Mouse (Mus musculus) gastrocnemius, adult 2 months (tissue): ENCODE measurements around the gene Dab1. TPM values are rescaled to one million over a fixed set of nuclear protein-coding genes. Genes with fewer than 3 reads are reported as not detected.

Experiments
- DNase-seq: peaks from one replicate; pipeline ENCODE4 v3.0.0; 2022
- H3K27ac ChIP-seq: fragments of 200-600 bp; 2 replicates; pipeline ENCODE4 v1.8.1; 2022; ENCODE audit warnings: mild to moderate bottlenecking
- H3K4me3 ChIP-seq: fragments of 200-600 bp; 2 replicates; pipeline ENCODE4 v1.8.1; 2022; ENCODE audit warnings: mild to moderate bottlenecking, moderate library complexity
- CTCF ChIP-seq: fragments of 200-600 bp; IDR thresholded peaks from 2 replicates; pipeline ENCODE4 v1.8.1; 2022; ENCODE audit warnings: antibody characterized with exemption, mild to moderate bottlenecking, moderate library complexity
- intact Hi-C: fragments of 180-260 bp; cut with DNase I; formaldehyde crosslinking; loops from one replicate; pipeline ENCODE4 v1.15.1; 2025
- total RNA-seq, 2 experiments: library from RNA; stranded (reverse); gene quantifications; 2 replicates each; pipeline ENCODE4 v1.2.3; 2021

The Dab1 gene
- total RNA-seq, 2 experiments from 2014 or later: 0.05 to 0.25 TPM

DNA sequence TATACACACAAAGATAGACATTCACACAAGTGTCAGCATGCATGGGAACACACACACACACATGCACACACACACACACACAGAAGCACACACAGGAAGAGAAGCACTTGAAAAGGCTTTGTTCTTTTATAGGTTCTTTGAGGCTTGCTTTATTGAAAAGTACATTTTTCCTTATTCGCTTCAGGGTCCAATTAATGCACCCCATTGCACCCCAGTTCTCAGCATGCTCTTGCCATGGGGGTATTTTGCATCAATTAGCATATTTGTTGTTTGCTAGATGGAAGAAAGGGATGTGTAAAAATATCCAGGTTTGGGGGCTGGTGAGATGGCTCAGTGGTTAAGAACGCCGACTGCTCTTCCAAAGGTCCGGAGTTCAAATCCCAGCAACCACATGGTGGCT lies 1025.7 kb downstream of the Dab1 start:
- Histone ChIP-seq H3K4me3 (no peak overlapping the region), H3K27ac (no peak overlapping the region)
- TF ChIP-seq CTCF: no peak
- DNase-seq: no peak
- intact Hi-C loops: no loop called here

DNA sequence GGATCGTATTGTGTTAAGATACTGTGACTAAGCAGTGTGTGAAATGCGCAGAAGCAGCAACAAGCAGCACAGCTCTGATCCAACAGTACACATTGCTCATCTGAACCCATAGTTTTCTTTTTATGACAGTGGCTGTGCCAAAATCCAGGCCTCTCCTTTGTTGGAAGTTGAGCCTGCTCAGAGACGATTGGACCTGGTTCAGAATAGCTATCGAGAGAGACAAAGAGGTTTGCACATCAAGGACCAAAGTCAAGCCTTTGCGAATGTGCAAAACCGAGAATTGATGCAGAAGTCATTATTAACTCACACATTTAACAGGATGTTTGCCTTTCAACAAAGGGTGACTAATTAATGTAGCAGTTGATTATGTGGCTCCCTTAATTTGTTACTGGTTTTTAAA lies 1032.6 kb downstream of the Dab1 start:
- intact Hi-C loops: no loop called here

DNA sequence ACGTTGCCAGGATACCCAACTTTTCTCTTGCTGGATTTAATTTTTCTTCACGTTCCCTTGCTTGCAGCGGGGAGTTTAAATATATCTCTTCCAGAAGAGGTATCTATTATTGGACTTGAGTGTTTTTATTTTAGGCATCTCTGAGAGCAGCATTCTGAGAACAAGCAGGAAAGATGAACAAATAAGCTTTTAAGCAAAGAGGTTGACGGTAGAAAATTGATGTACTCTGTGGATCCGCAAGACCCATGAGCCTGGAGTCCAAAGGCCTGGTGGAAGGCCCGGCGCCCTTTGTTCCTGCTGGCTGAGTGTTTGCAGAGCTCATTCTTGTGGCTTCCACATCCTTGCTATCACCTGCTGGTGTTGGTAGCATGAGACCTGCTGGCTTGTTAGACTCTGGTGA lies 1037.6 kb downstream of the Dab1 start:
- no peak for TF ChIP-seq CTCF
- no peak overlapping the region for H3K27ac ChIP-seq
- H3K4me3 ChIP-seq: no peak overlapping the region
- intact Hi-C loops: no loop called here
- no peak for DNase-seq

More for the DNA sequence above, 1032.6 kb downstream of the Dab1 start:
- no peak for TF ChIP-seq CTCF
- no peak for DNase-seq
- Histone ChIP-seq H3K27ac (no peak overlapping the region), H3K4me3 (no peak overlapping the region)

DNA sequence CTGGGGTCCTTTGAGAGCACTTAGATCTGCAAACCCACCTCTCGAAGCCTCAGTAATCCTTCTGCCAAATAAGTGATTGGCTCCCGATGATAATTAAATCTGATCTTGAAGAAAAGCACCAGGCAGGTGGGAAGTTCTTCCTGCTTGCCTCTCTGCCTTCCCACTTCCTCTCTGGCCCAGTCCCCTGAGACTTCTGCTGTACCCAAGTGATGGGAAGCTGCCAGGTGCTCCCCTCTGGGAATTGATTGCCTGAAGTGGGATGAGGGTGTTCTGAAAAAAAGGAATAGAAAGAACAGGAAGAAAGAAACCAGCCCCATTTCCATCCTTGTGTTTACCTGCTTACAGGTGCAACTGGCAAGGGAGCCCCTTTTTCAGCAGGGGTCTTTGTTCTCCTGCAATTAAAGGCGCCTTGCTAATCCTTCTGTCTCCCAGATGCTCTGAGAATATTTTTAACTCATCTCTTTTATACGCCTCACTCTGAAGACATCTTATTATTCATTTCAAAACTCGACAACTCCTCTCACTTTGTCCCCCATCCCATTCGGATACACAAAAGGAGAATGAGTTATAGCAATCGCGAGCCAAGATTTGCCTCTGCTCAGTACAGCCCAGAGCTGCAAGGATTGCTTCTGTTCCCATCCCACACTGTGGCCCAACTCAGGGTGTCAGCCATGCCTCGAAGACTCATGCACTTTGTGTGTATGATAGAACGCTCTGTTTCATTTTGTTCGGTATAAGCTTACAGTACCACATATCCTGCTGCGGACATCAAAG lies 1043.9 kb downstream of the Dab1 start:
- Histone ChIP-seq H3K4me3 (no peak overlapping the region), H3K27ac (no peak overlapping the region)
- TF ChIP-seq CTCF: no peak
- intact Hi-C loops: no loop called here
- DNase-seq: no peak

DNA sequence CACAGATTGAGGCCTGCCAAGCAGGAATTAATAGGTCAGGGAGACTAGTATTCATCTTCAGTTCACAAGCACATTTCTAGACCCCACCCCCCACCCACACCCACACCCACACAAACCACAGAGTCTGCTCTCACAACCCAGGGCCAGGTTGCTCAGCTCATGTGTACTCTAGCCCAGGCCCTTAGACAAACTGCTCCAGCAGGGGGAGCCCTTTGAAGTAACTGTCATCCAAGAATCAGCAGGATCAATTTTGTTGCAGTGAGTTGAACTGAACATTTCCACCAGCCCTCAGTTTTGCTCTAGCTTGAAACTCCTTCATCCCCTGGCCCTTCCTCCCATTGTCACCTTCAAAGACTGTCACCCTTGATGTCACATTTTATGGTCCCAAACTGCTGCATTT lies 1046.4 kb downstream of the Dab1 start:
- no peak overlapping the region for H3K27ac ChIP-seq
- intact Hi-C loops: loop anchor here (5.0 kb wide), 1 partner anchor 227 kb away; no protein-coding TSS in a partner anchor
- no peak overlapping the region for H3K4me3 ChIP-seq
- peak; percentile 48 for TF ChIP-seq CTCF
- peak; percentile 53 for DNase-seq

DNA sequence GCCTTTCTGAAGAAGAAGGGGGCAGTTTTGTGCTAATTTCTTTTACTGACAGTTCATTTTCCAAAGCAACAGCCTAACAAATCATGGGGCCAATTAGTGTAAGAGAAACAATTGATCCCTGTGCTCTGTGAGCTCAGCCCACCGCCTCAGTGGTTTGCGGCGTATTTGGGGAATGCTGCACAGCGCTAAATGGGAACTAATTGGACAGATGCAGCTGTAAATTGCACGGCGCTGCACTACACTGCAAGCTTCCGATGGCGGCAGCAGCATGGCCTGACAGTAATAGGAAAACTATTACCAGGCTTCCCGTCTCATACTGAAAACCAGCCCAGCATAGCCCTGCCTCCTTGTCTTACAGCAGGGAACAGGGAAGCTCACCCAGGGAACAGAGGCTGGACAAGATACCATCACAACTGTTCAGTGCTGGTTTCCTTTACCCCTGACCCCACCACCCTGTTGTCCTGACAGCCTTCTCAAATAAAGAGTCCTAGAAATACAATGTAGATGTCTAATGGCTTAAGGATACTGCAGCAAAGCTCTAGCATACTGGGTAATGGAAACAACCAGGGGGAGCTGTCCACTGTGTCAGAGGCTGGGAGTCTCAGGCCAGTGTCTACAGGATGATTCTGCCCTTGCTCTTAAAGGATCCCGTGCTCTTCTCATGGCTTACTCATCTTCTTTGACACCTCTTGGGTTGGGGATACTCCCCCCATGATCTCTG lies 1047.8 kb downstream of the Dab1 start:
- Histone ChIP-seq H3K4me3 (no peak overlapping the region), H3K27ac (no peak overlapping the region)
- intact Hi-C loops: loop anchor here (5.0 kb wide), 1 partner anchor 225 kb away; no protein-coding TSS in a partner anchor
- TF ChIP-seq CTCF: no peak
- DNase-seq: no peak

DNA sequence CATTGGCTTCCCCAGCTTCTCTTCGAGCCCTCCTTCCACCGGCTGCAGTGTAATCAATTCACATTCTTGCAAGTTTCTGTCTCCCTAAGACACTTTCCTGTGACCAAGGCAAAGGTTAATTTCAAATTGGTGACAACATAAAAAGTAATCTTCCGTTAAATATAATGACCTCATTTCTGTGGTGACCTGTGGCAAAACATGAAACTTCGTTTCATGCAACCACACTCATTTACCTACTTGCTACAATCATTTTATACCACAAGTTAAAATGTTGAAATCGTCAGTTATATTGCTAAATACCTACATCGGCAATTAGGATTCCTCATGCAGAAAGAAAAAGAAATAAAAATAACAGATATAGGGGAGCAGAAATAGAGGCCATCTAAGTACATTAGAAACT lies 1048.9 kb downstream of the Dab1 start:
- intact Hi-C loops: loop anchor here (5.0 kb wide), 1 partner anchor 224 kb away; no protein-coding TSS in a partner anchor
- no peak overlapping the region for H3K4me3 ChIP-seq
- no peak overlapping the region for H3K27ac ChIP-seq
- no peak for TF ChIP-seq CTCF
- no peak for DNase-seq

DNA sequence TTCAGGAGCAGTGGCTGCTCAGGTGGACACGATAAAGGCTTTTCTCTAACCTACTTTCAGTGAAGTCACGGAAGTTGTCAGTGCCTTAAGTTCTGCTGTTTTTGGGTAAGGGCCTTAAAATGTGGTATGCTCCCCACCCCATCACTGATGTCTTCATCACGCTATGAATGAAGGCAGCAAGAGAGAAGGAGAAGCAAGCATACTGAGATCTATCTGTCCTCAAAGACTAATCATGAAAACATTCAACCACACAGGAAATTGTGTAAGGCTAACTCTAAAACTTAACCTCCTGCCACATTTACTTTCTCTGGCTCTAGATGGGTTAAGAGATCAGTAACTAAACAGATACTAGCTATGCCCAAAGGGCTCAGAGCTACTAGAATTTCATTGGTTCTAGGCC lies 1050.2 kb downstream of the Dab1 start:
- DNase-seq: no peak
- intact Hi-C loops: loop anchor here (5.0 kb wide), 1 partner anchor 223 kb away; no protein-coding TSS in a partner anchor
- TF ChIP-seq CTCF: no peak
- no peak overlapping the region for H3K4me3 ChIP-seq
- no peak overlapping the region for H3K27ac ChIP-seq

DNA sequence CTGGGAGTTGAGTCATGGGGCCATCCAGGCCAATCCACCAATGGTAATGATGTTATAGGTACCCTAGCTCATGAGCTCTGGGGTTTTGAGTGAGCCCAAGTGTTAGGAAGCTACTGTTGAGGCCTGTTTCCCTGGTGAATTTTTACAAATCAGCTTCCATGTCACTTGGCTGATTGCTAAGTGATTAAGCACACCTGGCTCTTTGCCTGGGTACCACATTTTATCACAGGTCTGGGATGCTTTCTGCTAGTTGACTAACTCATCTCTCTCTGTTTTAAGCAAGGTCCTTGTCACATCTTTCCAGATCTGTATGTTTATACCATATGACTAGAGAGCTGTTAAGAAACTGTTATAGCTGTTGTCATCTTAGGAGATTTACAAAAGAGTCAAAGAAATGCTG lies 1051.6 kb downstream of the Dab1 start:
- no peak for DNase-seq
- Histone ChIP-seq H3K27ac (no peak overlapping the region), H3K4me3 (no peak overlapping the region)
- TF ChIP-seq CTCF: no peak
- intact Hi-C loops: no loop called here

DNA sequence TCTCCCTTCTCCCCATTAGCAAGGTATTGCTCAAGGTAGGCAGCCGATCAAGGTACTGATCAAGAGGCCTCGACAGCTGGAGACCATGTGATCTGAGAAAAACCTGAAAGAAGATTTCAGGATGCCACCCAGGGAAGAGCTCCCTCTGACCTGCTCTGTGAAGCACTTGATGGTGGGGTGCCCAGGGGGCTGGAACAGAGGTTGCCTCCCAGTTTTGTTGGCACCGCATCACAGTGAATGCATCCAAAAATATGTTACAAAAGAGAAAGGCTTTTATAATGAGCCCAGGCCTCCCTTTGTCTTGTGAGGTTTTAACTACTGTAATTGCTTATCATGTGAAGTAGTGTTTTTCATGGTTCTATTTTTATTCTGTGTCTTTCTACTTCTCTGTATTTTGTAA lies 1054.2 kb downstream of the Dab1 start:
- TF ChIP-seq CTCF: no peak
- DNase-seq: no peak
- Histone ChIP-seq H3K27ac (no peak overlapping the region), H3K4me3 (no peak overlapping the region)
- intact Hi-C loops: no loop called here

DNA sequence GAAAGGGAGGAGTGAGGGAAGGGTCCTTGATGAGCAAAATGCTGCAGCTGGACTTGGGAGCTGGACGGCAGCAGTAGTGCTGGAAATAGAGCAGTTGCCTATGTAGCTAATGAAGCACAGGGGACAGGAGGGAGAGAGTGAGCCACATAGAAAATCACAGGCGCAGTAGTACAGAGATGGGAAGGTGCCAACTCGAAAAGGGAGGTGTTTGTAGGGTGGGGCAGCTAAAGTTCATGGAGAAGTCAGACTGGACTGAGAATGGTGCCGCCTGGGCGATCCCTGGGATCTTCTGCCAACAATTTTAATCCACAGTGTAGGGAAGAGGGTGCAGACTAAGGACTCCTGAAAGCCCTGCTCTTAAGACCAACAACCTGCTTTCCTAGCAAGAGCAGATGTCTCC lies 1055.5 kb downstream of the Dab1 start:
- DNase-seq: no peak
- no peak overlapping the region for H3K27ac ChIP-seq
- intact Hi-C loops: no loop called here
- no peak overlapping the region for H3K4me3 ChIP-seq
- TF ChIP-seq CTCF: no peak

DNA sequence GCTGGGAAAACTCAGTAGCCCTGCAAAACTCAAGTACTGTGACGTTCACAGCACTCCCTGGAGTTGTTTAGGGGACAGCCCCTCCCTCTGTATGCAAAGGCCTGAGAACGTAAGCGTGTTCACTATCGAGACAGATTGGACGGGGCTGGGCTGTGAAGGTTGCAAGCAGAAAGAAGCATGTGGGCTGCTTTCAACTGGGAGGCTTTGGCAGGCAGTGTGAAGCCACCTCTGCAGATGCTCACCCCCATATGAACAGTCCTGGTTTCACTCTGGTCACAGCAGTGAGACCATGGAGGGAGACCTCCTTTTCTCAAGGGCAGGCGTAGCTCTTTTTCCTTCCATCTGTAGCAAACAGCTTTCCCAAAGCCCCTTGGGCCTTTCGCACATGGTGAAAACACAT lies 1059.1 kb downstream of the Dab1 start:
- H3K4me3 ChIP-seq: no peak overlapping the region
- no peak overlapping the region for H3K27ac ChIP-seq
- TF ChIP-seq CTCF: no peak
- intact Hi-C loops: no loop called here
- no peak for DNase-seq

DNA sequence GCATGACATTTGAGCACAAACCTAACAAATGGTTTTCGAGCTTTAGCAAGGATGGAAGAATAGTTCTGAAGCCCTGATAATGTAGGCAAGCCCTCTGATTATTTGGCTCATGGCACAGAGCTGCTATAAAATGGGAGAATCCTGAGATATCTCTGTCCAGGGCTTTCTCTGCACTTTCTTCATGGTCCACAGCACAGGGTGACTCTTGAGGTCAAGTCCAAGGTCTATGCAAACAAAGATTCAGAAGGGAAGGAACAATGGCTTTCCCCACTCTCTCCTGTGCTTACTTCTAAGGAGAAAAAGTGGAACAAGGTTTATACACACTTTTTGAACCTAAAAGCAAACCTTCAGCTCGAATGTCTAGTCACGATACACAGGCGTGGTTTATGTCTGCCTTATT lies 1061.3 kb downstream of the Dab1 start:
- intact Hi-C loops: no loop called here
- no peak for TF ChIP-seq CTCF

More for the DNA sequence above, 1061.3 kb downstream of the Dab1 start:
- Histone ChIP-seq H3K4me3 (no peak overlapping the region), H3K27ac (no peak overlapping the region)
- DNase-seq: no peak
